Mouse (Mus musculus) MEL (cell line): ENCODE data around the gene Kifc1. TPM values are rescaled to one million over a fixed set of nuclear protein-coding genes. Genes with fewer than 3 reads are reported as not detected.

Source experiments
- DNase-seq: peaks from one replicate; pipeline ENCODE4 v3.0.0; 2011; ENCODE audit warnings: low read depth, low spot score
- H3K27ac ChIP-seq: 2 replicates; pipeline ENCODE4 v1.5.1; 2012; ENCODE audit warnings: low read depth, mild to moderate bottlenecking, control low read depth, low read length, moderate library complexity; ENCODE audit not compliant: control insufficient read depth
- H3K27me3 ChIP-seq, 2 experiments: fragments of 150-350 bp in 1 of 2; sonication (generic) in 1 of 2; 2 replicates each; pipeline ENCODE4 v1.6.1; 2012; ENCODE audit warnings: low read length in 2 of 2, mild to moderate bottlenecking in 2 of 2, improper control_type of control experiment in 1 of 2, moderate library complexity in 1 of 2; ENCODE audit not compliant: insufficient read depth in 2 of 2, control insufficient read depth in 1 of 2
- H3K36me3 ChIP-seq, 2 experiments: 2 replicates each; pipeline ENCODE4 v1.6.1; 2012 to 2014; ENCODE audit warnings: low read length in 2 of 2, improper control_type of control experiment in 1 of 2, inconsistent platforms in 1 of 2, mild to moderate bottlenecking in 1 of 2; ENCODE audit not compliant: insufficient read depth in 2 of 2, control insufficient read depth in 1 of 2
- H3K4me1 ChIP-seq, 2 experiments: fragments of 150-350 bp in 1 of 2; sonication (generic) in 1 of 2; 2 replicates each; pipeline ENCODE4 v1.6.1; 2012; ENCODE audit warnings: low read length in 2 of 2, improper control_type of control experiment in 1 of 2, mild to moderate bottlenecking in 1 of 2; ENCODE audit not compliant: insufficient read depth in 2 of 2, control insufficient read depth in 1 of 2
- H3K4me3 ChIP-seq, 2 experiments: fragments of 150-350 bp in 1 of 2; sonication (generic) in 1 of 2; 2 replicates each; pipeline ENCODE4 v1.5.1; 2012; ENCODE audit warnings: low read depth in 2 of 2, low read length in 2 of 2, mild to moderate bottlenecking in 2 of 2, moderate library complexity in 2 of 2, control low read depth in 1 of 2, improper control_type of control experiment in 1 of 2; ENCODE audit not compliant: control insufficient read depth in 1 of 2, insufficient read depth in 1 of 2
- H3K79me2 ChIP-seq: 2 replicates; pipeline ENCODE4 v1.6.1; 2012; ENCODE audit warnings: mild to moderate bottlenecking, low read length, moderate library complexity; ENCODE audit not compliant: control insufficient read depth, poor library complexity, insufficient read depth
- H3K9ac ChIP-seq: 2 replicates; pipeline ENCODE4 v1.6.1; 2012; ENCODE audit warnings: low read depth, mild to moderate bottlenecking, control low read depth, low read length, moderate library complexity; ENCODE audit not compliant: control insufficient read depth, poor library complexity, severe bottlenecking
- H3K9me3 ChIP-seq: fragments of 150-350 bp; sonication (generic); replicated peaks from 2 replicates; pipeline ENCODE4 v1.6.1; 2012; ENCODE audit warnings: mild to moderate bottlenecking, low read length, improper control_type of control experiment, moderate library complexity; ENCODE audit not compliant: insufficient read depth
- BHLHE40 ChIP-seq: IDR thresholded peaks from 2 replicates; pipeline ENCODE4 v1.6.1; 2012; ENCODE audit warnings: low read depth, mild to moderate bottlenecking, inconsistent platforms, low read length, improper control_type of control experiment, borderline replicate concordance
- CHD1 ChIP-seq: IDR thresholded peaks from 2 replicates; pipeline ENCODE4 v1.6.1; 2012; ENCODE audit warnings: low read depth, mild to moderate bottlenecking, inconsistent platforms, low read length, improper control_type of control experiment
- CTCF ChIP-seq, 3 experiments: IDR thresholded peaks in 2 of 3; conservative IDR thresholded peaks in 1 of 3; 2 replicates each; pipeline ENCODE4 v1.5.1; 2011 to 2012; ENCODE audit warnings: low read length in 3 of 3, low read depth in 2 of 3, mild to moderate bottlenecking in 2 of 3, improper control_type of control experiment in 1 of 3, inconsistent platforms in 1 of 3, mixed read lengths in 1 of 3, moderate library complexity in 1 of 3; ENCODE audit not compliant: control insufficient read depth in 1 of 3, insufficient read depth in 1 of 3, poor library complexity in 1 of 3, severe bottlenecking in 1 of 3
- ELF1 ChIP-seq: IDR thresholded peaks from 2 replicates; pipeline ENCODE4 v1.6.1; 2014; ENCODE audit warnings: low read depth, mild to moderate bottlenecking, inconsistent platforms, low read length, improper control_type of control experiment, moderate library complexity
- GATA1 ChIP-seq: IDR thresholded peaks from 2 replicates; pipeline ENCODE4 v1.6.1; 2011; ENCODE audit warnings: low read depth, low read length, improper control_type of control experiment
- HCFC1 ChIP-seq: IDR thresholded peaks from 2 replicates; pipeline ENCODE4 v1.6.1; 2012; ENCODE audit warnings: low read depth, mild to moderate bottlenecking, inconsistent platforms, low read length, improper control_type of control experiment, moderate library complexity
- JUND ChIP-seq: IDR thresholded peaks from 2 replicates; pipeline ENCODE4 v1.6.1; 2011; ENCODE audit warnings: low read depth, mild to moderate bottlenecking, improper control_type of control experiment, low read length
- MAFK ChIP-seq: IDR thresholded peaks from 2 replicates; pipeline ENCODE4 v1.6.1; 2011; ENCODE audit warnings: low read depth, mild to moderate bottlenecking, low read length, improper control_type of control experiment, borderline replicate concordance
- MAX ChIP-seq: IDR thresholded peaks from 2 replicates; pipeline ENCODE4 v1.6.1; 2011; ENCODE audit warnings: low read length, improper control_type of control experiment
- MAZ ChIP-seq: IDR thresholded peaks from 2 replicates; pipeline ENCODE4 v1.6.1; 2012; ENCODE audit warnings: low read depth, mild to moderate bottlenecking, inconsistent platforms, low read length, improper control_type of control experiment
- MEF2A ChIP-seq: IDR thresholded peaks from 2 replicates; pipeline ENCODE4 v1.6.1; 2014; ENCODE audit warnings: low read depth, mild to moderate bottlenecking, inconsistent platforms, low read length, improper control_type of control experiment; ENCODE audit not compliant: poor library complexity, insufficient replicate concordance, severe bottlenecking; ENCODE audit errors: extremely low read depth
- MYB ChIP-seq: IDR thresholded peaks from 2 replicates; pipeline ENCODE4 v1.6.1; 2011; ENCODE audit warnings: mild to moderate bottlenecking, low read depth, low read length, improper control_type of control experiment
- MYC ChIP-seq: IDR thresholded peaks from 2 replicates; pipeline ENCODE4 v1.6.1; 2011; ENCODE audit warnings: low read depth, mild to moderate bottlenecking, low read length, improper control_type of control experiment, moderate library complexity
- NELFE ChIP-seq: IDR thresholded peaks from 2 replicates; pipeline ENCODE4 v1.6.1; 2011; ENCODE audit warnings: low read depth, low read length, improper control_type of control experiment
- NRF1 ChIP-seq: IDR thresholded peaks from 2 replicates; pipeline ENCODE4 v1.6.1; 2014; ENCODE audit warnings: low read depth, mild to moderate bottlenecking, inconsistent platforms, low read length, improper control_type of control experiment, moderate library complexity; ENCODE audit not compliant: poor library complexity, insufficient read depth, severe bottlenecking
- POLR2A ChIP-seq, 2 experiments: IDR thresholded peaks; 2 replicates each; pipeline ENCODE4 v1.6.1; 2011 to 2012; ENCODE audit warnings: low read length in 2 of 2, mild to moderate bottlenecking in 2 of 2, control low read depth in 1 of 2, improper control_type of control experiment in 1 of 2, low read depth in 1 of 2, moderate library complexity in 1 of 2; ENCODE audit not compliant: control insufficient read depth in 1 of 2, insufficient read depth in 1 of 2, poor library complexity in 1 of 2
- POLR2AphosphoS5 ChIP-seq: IDR thresholded peaks from 2 replicates; pipeline ENCODE4 v1.6.1; 2012; ENCODE audit warnings: low read depth, borderline replicate concordance, mild to moderate bottlenecking, inconsistent platforms, low read length, moderate library complexity, mixed read lengths
- RAD21 ChIP-seq: IDR thresholded peaks from 2 replicates; pipeline ENCODE4 v1.6.1; 2011; ENCODE audit warnings: mild to moderate bottlenecking, low read depth, low read length, improper control_type of control experiment
- SIN3A ChIP-seq: IDR thresholded peaks from 2 replicates; pipeline ENCODE4 v1.6.1; 2012; ENCODE audit warnings: low read length, improper control_type of control experiment, inconsistent platforms
- SMC3 ChIP-seq: IDR thresholded peaks from 2 replicates; pipeline ENCODE4 v1.6.1; 2011; ENCODE audit warnings: low read depth, low read length, improper control_type of control experiment
- TAL1 ChIP-seq: IDR thresholded peaks from 2 replicates; pipeline ENCODE4 v1.6.1; 2012; ENCODE audit warnings: mild to moderate bottlenecking, inconsistent platforms, low read length, moderate library complexity, mixed read lengths
- TBP ChIP-seq: IDR thresholded peaks from 2 replicates; pipeline ENCODE4 v1.8.0; 2011; ENCODE audit warnings: low read depth, low read length, improper control_type of control experiment
- USF1 ChIP-seq: IDR thresholded peaks from 2 replicates; pipeline ENCODE4 v1.6.1; 2014; ENCODE audit warnings: low read depth, mild to moderate bottlenecking, inconsistent platforms, low read length, improper control_type of control experiment, moderate library complexity
- USF2 ChIP-seq, 2 experiments: IDR thresholded peaks; 2 replicates each; pipeline ENCODE4 v1.6.1; 2011 to 2012; ENCODE audit warnings: improper control_type of control experiment in 2 of 2, low read length in 2 of 2, borderline replicate concordance in 1 of 2, inconsistent platforms in 1 of 2, low read depth in 1 of 2, mild to moderate bottlenecking in 1 of 2; ENCODE audit not compliant: insufficient read depth in 1 of 2
- ZC3H11A ChIP-seq: IDR thresholded peaks from 2 replicates; pipeline ENCODE4 v1.6.1; 2012; ENCODE audit warnings: low read depth, mild to moderate bottlenecking, inconsistent platforms, low read length, improper control_type of control experiment
- ZKSCAN1 ChIP-seq: IDR thresholded peaks from 2 replicates; pipeline ENCODE4 v1.6.1; 2012; ENCODE audit warnings: low read depth, mild to moderate bottlenecking, inconsistent platforms, low read length, improper control_type of control experiment, moderate library complexity
- ZMIZ1 ChIP-seq: IDR thresholded peaks from 2 replicates; pipeline ENCODE4 v1.6.1; 2012; ENCODE audit warnings: low read depth, mild to moderate bottlenecking, inconsistent platforms, low read length, improper control_type of control experiment, moderate library complexity
- ZNF384 ChIP-seq: IDR thresholded peaks from 2 replicates; pipeline ENCODE4 v1.6.1; 2012; ENCODE audit warnings: low read depth, mild to moderate bottlenecking, inconsistent platforms, low read length, improper control_type of control experiment
- polyA plus RNA-seq, 2 experiments: library from polyadenylated mRNA; stranded (reverse) in 1 of 2; unstranded in 1 of 2; fragments of >175 nt in 1 of 2; fragments of >200 nt in 1 of 2; gene quantifications; 2 replicates each; pipeline versions ENCODE4 v1.2.1 to v1.2.4; 2012; ENCODE audit warnings: low replicate concordance in 2 of 2, low read depth in 1 of 2; ENCODE audit not compliant: insufficient read length in 2 of 2, insufficient read depth in 1 of 2, missing spikeins in 1 of 2
- total RNA-seq: library from RNA; depleted of rRNA; stranded (reverse); fragments of 300-350 nt; gene quantifications from 2 replicates; pipeline ENCODE4 v1.2.3, GENCODE M21; 2012; rRNA removed

Gene Kifc1
- total and polyA plus RNA-seq, 3 experiments, result 17.1 to 53.5 TPM; not detected in 1

- Histone ChIP-seq H3K27ac (no peak overlapping the region), H3K4me1 (peaks cover 0 to 11% of the 10 kb centered on the region in 2 experiments; a peak in 2 of 4 replicates), H3K27me3 (no peaks in the 10 kb centered on the region), H3K36me3 (peaks cover 23 to 27% of the 10 kb centered on the region in 2 experiments), H3K9ac (no peak overlapping the region), H3K9me3 (no peaks in the 10 kb centered on the region), H3K4me3 (no peak overlapping the region), H3K79me2 (peaks cover 42% of the 10 kb centered on the region)
- TF ChIP-seq MYC (no peak), HCFC1 (0 out of 2 replicates have a peak, but pooled peaks have one; percentile 39), JUND (no peak), MAX (no peak), SIN3A (peak; percentile 19; the same call in 1 of the 2 replicates), NRF1 (no peak), CHD1 (no peak), ZNF384 (no peak), POLR2AphosphoS5 (no peak), TBP (no peak), USF1 (no peak), CTCF (IDR thresholded peaks at IDR 0.05 in 2 of 3, conservative IDR thresholded peaks at IDR 0.05 in 1 of 3; ENCODE audit: control insufficient read depth in 1 of 3, insufficient read depth in 1 of 3, low read depth in 2 of 3, low read length in 3 of 3, poor library complexity in 1 of 3, severe bottlenecking in 1 of 3) (peak; percentile 87 to 88 (median 87)), POLR2A (IDR thresholded peaks at IDR 0.05; ENCODE audit: control insufficient read depth in 1 of 2, insufficient read depth in 1 of 2, low read depth in 1 of 2, low read length in 2 of 2, poor library complexity in 1 of 2) (peak in 1 of 2 experiments; percentile 14; a peak in 1 of 4 replicates), NELFE (no peak), ZMIZ1 (no peak), MAZ (no peak), TAL1 (no peak), GATA1 (0 out of 2 replicates have a peak, but pooled peaks have one; percentile 2), BHLHE40 (no peak), ELF1 (no peak), ZC3H11A (peak; percentile 61), SMC3 (peak; percentile 68), MYB (no peak), USF2 (IDR thresholded peaks at IDR 0.05; ENCODE audit: borderline replicate concordance in 1 of 2, insufficient read depth in 1 of 2, low read depth in 1 of 2, low read length in 2 of 2) (no peak), MAFK (no peak), RAD21 (peak; percentile 75), ZKSCAN1 (no peak), MEF2A (no peak)
- DNase-seq, result peak; percentile 85
Measured at GRCm38 (mm10) chr17:33826850-33827249, 63.6 kb downstream of the Kifc1 start.

Other genes with a start within 250 kb of the Kifc1 start
- gene Hnrnpm, start 203.8 kb downstream of the Kifc1 start, total RNA-seq, result 203 and 224 TPM in 2 replicates
- gene Hnrnpm, start 203.8 kb downstream of the Kifc1 start, polyA plus RNA-seq, result 100 to 1,000 TPM; 420 to 473 TPM
- 7.2 and 10.9 TPM in 2 replicates for gene March2, start 172.0 kb downstream of the Kifc1 start, total RNA-seq
- gene March2, start 172.0 kb downstream of the Kifc1 start, polyA plus RNA-seq, result 10 to 100 TPM in 1 of 2 experiments, not detected in 1; 18.8 TPM
- 24.0 and 26.3 TPM in 2 replicates for gene Rab11b, start 130.1 kb downstream of the Kifc1 start, total RNA-seq
- gene Rab11b, start 130.1 kb downstream of the Kifc1 start, polyA plus RNA-seq, result 100 to 1,000 TPM in 1 of 2 experiments, not detected in 1; 105 TPM
- gene Angptl4, start 108.8 kb downstream of the Kifc1 start, total RNA-seq, result 11.7 and 13.5 TPM in 2 replicates
- 10 to 100 TPM in 1 of 2 experiments, not detected in 1; 15.8 TPM for gene Angptl4, start 108.8 kb downstream of the Kifc1 start, polyA plus RNA-seq
- gene Kank3, start 80.1 kb downstream of the Kifc1 start, total RNA-seq, result 5.0 and 5.2 TPM in 2 replicates
- gene Kank3, start 80.1 kb downstream of the Kifc1 start, polyA plus RNA-seq, result 1 to 10 TPM in 1 of 2 experiments, not detected in 1; 5.5 TPM
- 3,378 and 3,556 TPM in 2 replicates for gene Rps28, start 66.1 kb downstream of the Kifc1 start, total RNA-seq
- gene Rps28, start 66.1 kb downstream of the Kifc1 start, polyA plus RNA-seq, result 1,000 to 10,000 TPM in 1 of 2 experiments, 100 to 1,000 TPM in 1; 994 to 2,154 TPM
- gene Ndufa7, start 66.1 kb downstream of the Kifc1 start, total RNA-seq, result 359 and 370 TPM in 2 replicates
- 100 to 1,000 TPM in 1 of 2 experiments, not detected in 1; 326 TPM for gene Ndufa7, start 66.1 kb downstream of the Kifc1 start, polyA plus RNA-seq
- 38.5 and 48.5 TPM in 2 replicates for gene Cd320, start 47.6 kb downstream of the Kifc1 start, total RNA-seq
- gene Cd320, start 47.6 kb downstream of the Kifc1 start, polyA plus RNA-seq, result 10 to 100 TPM in 1 of 2 experiments, not detected in 1; 45.6 TPM
- gene Gm7029, start 16.8 kb downstream of the Kifc1 start, total RNA-seq, result not detected in 2 replicates
- not detected for gene Gm7029, start 16.8 kb downstream of the Kifc1 start, polyA plus RNA-seq
- gene Platr17, start 14.5 kb upstream of the Kifc1 start, total RNA-seq, result not detected in 2 replicates
- not detected for gene Platr17, start 14.5 kb upstream of the Kifc1 start, polyA plus RNA-seq
- 39.6 and 40.6 TPM in 2 replicates for gene Daxx, start 18.8 kb upstream of the Kifc1 start, total RNA-seq
- 10 to 100 TPM in 1 of 2 experiments, not detected in 1; 68.0 TPM for gene Daxx, start 18.8 kb upstream of the Kifc1 start, polyA plus RNA-seq
- 14.7 and 24.3 TPM in 2 replicates for gene Tapbp, start 25.2 kb upstream of the Kifc1 start, total RNA-seq
- 10 to 100 TPM in 1 of 2 experiments, not detected in 1; 33.3 TPM for gene Tapbp, start 25.2 kb upstream of the Kifc1 start, polyA plus RNA-seq
- 18.6 and 20.2 TPM in 2 replicates for gene Zbtb22, start 25.2 kb upstream of the Kifc1 start, total RNA-seq
- gene Zbtb22, start 25.2 kb upstream of the Kifc1 start, polyA plus RNA-seq, result 10 to 100 TPM in 1 of 2 experiments, not detected in 1; 30.0 TPM
- gene Rgl2, start 38.9 kb upstream of the Kifc1 start, total RNA-seq, result 19.0 and 24.9 TPM in 2 replicates
- gene Rgl2, start 38.9 kb upstream of the Kifc1 start, polyA plus RNA-seq, result 10 to 100 TPM in 1 of 2 experiments, not detected in 1; 43.6 TPM
- 189 and 239 TPM in 2 replicates for gene Pfdn6, start 49.7 kb upstream of the Kifc1 start, total RNA-seq
- 100 to 1,000 TPM in 1 of 2 experiments, not detected in 1; 222 TPM for gene Pfdn6, start 49.7 kb upstream of the Kifc1 start, polyA plus RNA-seq
- gene Wdr46, start 50.0 kb upstream of the Kifc1 start, total RNA-seq, result 97.6 and 100 TPM in 2 replicates
- gene Wdr46, start 50.0 kb upstream of the Kifc1 start, polyA plus RNA-seq, result 100 to 1,000 TPM in 1 of 2 experiments, not detected in 1; 131 TPM
- 2.2 and 2.5 TPM in 2 replicates for gene B3galt4, start 60.8 kb upstream of the Kifc1 start, total RNA-seq
- gene B3galt4, start 60.8 kb upstream of the Kifc1 start, polyA plus RNA-seq, result 1 to 10 TPM in 1 of 2 experiments, not detected in 1; 2.9 TPM
- gene Vps52, start 65.2 kb upstream of the Kifc1 start, total RNA-seq, result 20.6 and 23.6 TPM in 2 replicates
- 10 to 100 TPM in 1 of 2 experiments, not detected in 1; 40.7 TPM for gene Vps52, start 65.2 kb upstream of the Kifc1 start, polyA plus RNA-seq
- gene Rps18, start 65.3 kb upstream of the Kifc1 start, total RNA-seq, result 252 and 286 TPM in 2 replicates
- gene Rps18, start 65.3 kb upstream of the Kifc1 start, polyA plus RNA-seq, result 1,000 to 10,000 TPM in 1 of 2 experiments, not detected in 1; 1,183 TPM
- gene H2-K1, start 109.7 kb upstream of the Kifc1 start, total RNA-seq, result 81.1 and 87.9 TPM in 2 replicates
- 100 to 1,000 TPM in 1 of 2 experiments, not detected in 1; 113 TPM for gene H2-K1, start 109.7 kb upstream of the Kifc1 start, polyA plus RNA-seq
- gene Ring1, start 134.0 kb upstream of the Kifc1 start, total RNA-seq, result 12.4 and 18.3 TPM in 2 replicates
- 10 to 100 TPM in 1 of 2 experiments, not detected in 1; 28.4 TPM for gene Ring1, start 134.0 kb upstream of the Kifc1 start, polyA plus RNA-seq
- gene H2-Ke6, start 137.4 kb upstream of the Kifc1 start, total RNA-seq, result 19.6 and 24.1 TPM in 2 replicates
- gene H2-Ke6, start 137.4 kb upstream of the Kifc1 start, polyA plus RNA-seq, result 10 to 100 TPM in 1 of 2 experiments, not detected in 1; 34.4 TPM
- 125 and 152 TPM in 2 replicates for gene Slc39a7, start 141.0 kb upstream of the Kifc1 start, total RNA-seq
- 100 to 1,000 TPM in 1 of 2 experiments, not detected in 1; 150 TPM for gene Slc39a7, start 141.0 kb upstream of the Kifc1 start, polyA plus RNA-seq
- 37.2 and 37.6 TPM in 2 replicates for gene Rxrb, start 141.2 kb upstream of the Kifc1 start, total RNA-seq
- gene Rxrb, start 141.2 kb upstream of the Kifc1 start, polyA plus RNA-seq, result 10 to 100 TPM in 1 of 2 experiments, not detected in 1; 63.4 TPM
- gene Col11a2, start 148.8 kb upstream of the Kifc1 start, total RNA-seq, result 4.6 and 4.8 TPM in 2 replicates
- gene Col11a2, start 148.8 kb upstream of the Kifc1 start, polyA plus RNA-seq, result 10 to 100 TPM in 1 of 2 experiments, not detected in 1; 14.5 TPM
- gene H2-Oa, start 201.7 kb upstream of the Kifc1 start, total RNA-seq, result 2.2 and 2.6 TPM in 2 replicates
- 1 to 10 TPM in 1 of 2 experiments, not detected in 1; 3.9 TPM for gene H2-Oa, start 201.7 kb upstream of the Kifc1 start, polyA plus RNA-seq
- 26.1 and 38.3 TPM in 2 replicates for gene H2-DMa, start 228.9 kb upstream of the Kifc1 start, total RNA-seq
- gene H2-DMa, start 228.9 kb upstream of the Kifc1 start, polyA plus RNA-seq, result 10 to 100 TPM in 1 of 2 experiments, not detected in 1; 38.7 TPM
- gene Brd2, start 232.0 kb upstream of the Kifc1 start, total RNA-seq, result 97.2 and 99.5 TPM in 2 replicates
- gene Brd2, start 232.0 kb upstream of the Kifc1 start, polyA plus RNA-seq, result 100 to 1,000 TPM; 189 to 252 TPM